Mouse (Mus musculus): ENCODE measurements around the gene Gm10073. TPM values are rescaled to one million over a fixed set of nuclear protein-coding genes. Genes with fewer than 3 reads are reported as not detected.

Gene Gm10073
- polyA plus RNA-seq, 1 experiment: 38.0 TPM

DNA sequence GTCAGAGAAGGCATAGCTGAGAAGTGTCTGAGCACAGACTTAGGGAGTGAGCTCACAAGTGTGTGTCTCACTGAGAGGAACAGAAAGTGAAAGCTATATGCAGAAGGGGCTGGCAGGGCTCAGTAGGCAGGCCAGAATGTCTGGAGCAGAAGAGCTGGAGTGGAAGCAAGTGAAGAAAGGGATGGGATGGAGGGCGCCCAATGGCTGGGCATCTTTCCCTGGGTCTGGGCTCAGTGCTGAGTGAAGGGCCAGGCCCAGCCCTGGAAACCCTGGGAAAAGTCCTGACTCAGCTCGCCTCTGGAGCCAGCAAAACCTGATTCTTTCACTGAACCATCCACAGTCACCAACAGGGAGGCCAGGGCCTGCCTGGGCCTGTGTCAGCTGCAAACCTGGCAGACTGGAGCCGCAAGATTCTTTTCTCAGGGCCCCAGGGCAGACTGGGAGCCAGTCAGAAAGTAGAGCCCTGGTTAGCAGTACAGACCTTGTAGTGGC lies 9.5 kb downstream of the Gm10073 start:
- peak; percentile 43 for DNase-seq
- no peak overlapping the region for H3K4me3 ChIP-seq (replicated peaks; ENCODE audit: extremely low read depth, low read depth, low read length)
- H3K4me1 ChIP-seq (ENCODE audit: control insufficient read depth, insufficient read depth, low read length): peaks cover 4% of the 10 kb centered on the region; the same call in 1 of the 2 replicates
- no peak for TF ChIP-seq POLR2A (IDR thresholded peaks at IDR 0.05; ENCODE audit: borderline replicate concordance, extremely low read depth, low read depth, low read length)
- TF ChIP-seq CTCF (IDR thresholded peaks at IDR 0.05; ENCODE audit: insufficient read depth, low read length): no peak
- 77% methylated on average over 3 of the region's 3 CpGs for WGBS

DNA sequence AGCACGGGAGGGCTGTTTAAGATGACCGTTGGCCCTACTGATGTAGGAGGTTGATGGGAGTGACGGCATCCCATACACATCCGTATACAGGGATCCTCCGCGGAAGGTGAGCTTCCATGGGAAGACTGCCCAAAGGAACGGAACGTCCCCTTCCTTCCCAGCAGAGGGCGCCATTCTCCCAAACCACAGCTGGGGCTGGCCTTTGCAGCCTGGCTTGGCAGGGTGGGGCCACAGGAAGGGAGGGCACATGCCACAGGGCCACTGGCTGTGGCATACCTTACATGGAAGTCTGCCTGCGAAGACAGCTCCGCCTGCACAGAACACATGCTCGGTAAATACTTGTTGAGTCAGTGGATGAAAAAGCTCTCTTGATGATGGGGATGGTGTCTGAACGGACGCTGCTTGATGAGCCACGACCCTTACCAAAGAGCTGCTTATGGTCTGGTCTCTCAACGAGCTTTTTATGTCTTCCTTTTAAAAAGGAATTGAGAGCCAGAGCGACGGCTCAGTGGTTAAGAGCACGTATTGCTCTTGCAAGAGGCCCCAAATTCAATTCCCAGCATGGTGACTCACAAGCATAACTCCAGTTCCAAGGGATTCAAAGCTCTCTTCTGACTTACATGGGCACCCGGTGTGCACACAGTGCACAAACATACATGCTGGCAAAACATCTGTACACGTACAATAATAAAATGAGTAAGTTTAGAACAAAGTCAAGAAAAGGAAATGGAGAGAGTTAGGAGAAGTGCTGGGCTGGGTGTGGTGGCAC lies 12.0 kb downstream of the Gm10073 start:
- TF ChIP-seq POLR2A (IDR thresholded peaks at IDR 0.05; ENCODE audit: borderline replicate concordance, extremely low read depth, low read depth, low read length): no peak
- peak; percentile 88 for TF ChIP-seq CTCF (IDR thresholded peaks at IDR 0.05; ENCODE audit: insufficient read depth, low read length)
- DNase-seq: peak; percentile 81
- WGBS: 24% methylated on average over 21 of the region's 21 CpGs
- H3K4me1 ChIP-seq (ENCODE audit: control insufficient read depth, insufficient read depth, low read length): peaks cover 4% of the 10 kb centered on the region; the same call in 1 of the 2 replicates
- H3K4me3 ChIP-seq (replicated peaks; ENCODE audit: extremely low read depth, low read depth, low read length): no peak overlapping the region

DNA sequence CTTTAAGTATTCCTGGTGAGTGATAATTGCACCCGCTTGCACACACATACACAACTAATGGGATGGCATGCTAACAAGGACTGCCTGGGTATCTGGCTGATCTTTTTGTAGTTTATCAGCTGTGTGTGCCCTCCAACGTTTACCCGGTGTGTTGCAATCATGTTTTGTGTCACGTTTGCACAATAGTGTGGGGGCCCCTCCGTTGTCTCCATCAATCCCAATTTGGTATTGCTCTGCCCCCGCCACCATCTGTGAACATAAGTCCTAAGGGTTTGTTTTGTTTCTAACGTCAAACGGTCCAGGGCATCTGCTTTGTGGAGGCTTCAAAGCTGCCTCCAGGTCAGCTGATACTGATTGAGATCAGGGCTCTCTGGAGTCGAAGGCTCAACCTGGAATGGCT lies 13.4 kb downstream of the Gm10073 start:
- TF ChIP-seq CTCF (IDR thresholded peaks at IDR 0.05; ENCODE audit: insufficient read depth, low read length): no peak
- TF ChIP-seq POLR2A (IDR thresholded peaks at IDR 0.05; ENCODE audit: borderline replicate concordance, extremely low read depth, low read depth, low read length): no peak
- Histone ChIP-seq H3K4me3 (replicated peaks; ENCODE audit: extremely low read depth, low read depth, low read length) (no peak overlapping the region), H3K4me1 (ENCODE audit: control insufficient read depth, insufficient read depth, low read length) (peaks cover 4% of the 10 kb centered on the region; the same call in 1 of the 2 replicates)
- DNase-seq: no peak
- WGBS: 46% methylated on average over 9 of the region's 9 CpGs

DNA sequence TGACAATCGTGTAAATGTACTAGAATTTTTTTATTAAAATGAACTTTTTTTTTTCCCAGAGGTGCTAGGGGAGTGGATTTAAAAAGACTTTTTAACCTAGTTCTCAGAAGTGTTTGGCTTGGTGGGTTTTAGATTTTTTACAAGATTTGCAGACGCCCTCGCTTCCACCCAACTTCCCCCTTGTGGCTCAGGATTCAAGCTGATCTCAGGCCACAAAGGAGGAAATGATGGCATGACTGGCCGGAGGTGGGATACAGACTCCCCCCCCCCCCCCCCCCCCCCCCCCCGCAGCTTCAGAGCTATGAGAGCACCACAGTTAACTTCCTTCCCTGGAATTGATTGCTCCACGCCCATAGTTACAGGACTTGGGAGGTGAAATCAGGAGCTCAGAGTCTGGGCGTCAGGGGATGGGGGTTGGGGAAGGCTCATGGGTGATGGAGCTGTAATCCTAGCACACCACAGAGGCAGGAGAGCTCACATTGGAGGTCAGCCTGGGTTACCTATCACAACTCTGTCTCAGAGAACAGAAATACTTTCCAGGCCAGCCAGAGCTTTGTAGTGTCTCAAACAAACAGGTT lies 17.1 kb downstream of the Gm10073 start:
- TF ChIP-seq POLR2A (IDR thresholded peaks at IDR 0.05; ENCODE audit: borderline replicate concordance, extremely low read depth, low read depth, low read length): no peak
- TF ChIP-seq CTCF (IDR thresholded peaks at IDR 0.05; ENCODE audit: insufficient read depth, low read length): no peak
- no peak for DNase-seq
- no peaks in the 10 kb centered on the region; the same call in 1 of the 2 replicates for H3K4me1 ChIP-seq (ENCODE audit: control insufficient read depth, insufficient read depth, low read length)
- no peak overlapping the region for H3K4me3 ChIP-seq (replicated peaks; ENCODE audit: extremely low read depth, low read depth, low read length)
- WGBS: 47% methylated on average over 6 of the region's 7 CpGs

DNA sequence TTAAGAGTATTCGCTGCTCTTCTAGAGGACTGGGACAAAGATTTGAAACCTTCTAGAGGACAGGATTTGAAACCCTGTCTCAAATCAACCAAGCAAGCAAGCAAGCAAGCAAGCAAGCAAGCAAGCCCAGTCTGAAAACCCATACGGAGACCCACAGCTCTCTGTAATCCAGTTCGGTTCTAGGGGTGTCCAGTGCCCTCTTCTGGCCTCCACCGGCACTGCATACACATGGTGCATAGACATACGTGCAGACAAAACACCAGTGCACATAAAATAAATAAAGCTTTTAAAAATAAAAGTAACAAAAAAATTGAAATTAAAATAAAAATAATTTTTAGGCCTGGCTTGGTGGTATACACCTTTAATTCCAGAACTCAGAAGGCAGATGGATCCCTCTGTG lies 19.2 kb downstream of the Gm10073 start:
- WGBS: 97% methylated on average over 5 of the region's 5 CpGs
- no peak overlapping the region for H3K4me3 ChIP-seq (replicated peaks; ENCODE audit: extremely low read depth, low read depth, low read length)
- TF ChIP-seq CTCF (IDR thresholded peaks at IDR 0.05; ENCODE audit: insufficient read depth, low read length) (no peak), POLR2A (IDR thresholded peaks at IDR 0.05; ENCODE audit: borderline replicate concordance, extremely low read depth, low read depth, low read length) (no peak)
- DNase-seq: no peak
- no peaks in the 10 kb centered on the region for H3K4me1 ChIP-seq (ENCODE audit: control insufficient read depth, insufficient read depth, low read length)

DNA sequence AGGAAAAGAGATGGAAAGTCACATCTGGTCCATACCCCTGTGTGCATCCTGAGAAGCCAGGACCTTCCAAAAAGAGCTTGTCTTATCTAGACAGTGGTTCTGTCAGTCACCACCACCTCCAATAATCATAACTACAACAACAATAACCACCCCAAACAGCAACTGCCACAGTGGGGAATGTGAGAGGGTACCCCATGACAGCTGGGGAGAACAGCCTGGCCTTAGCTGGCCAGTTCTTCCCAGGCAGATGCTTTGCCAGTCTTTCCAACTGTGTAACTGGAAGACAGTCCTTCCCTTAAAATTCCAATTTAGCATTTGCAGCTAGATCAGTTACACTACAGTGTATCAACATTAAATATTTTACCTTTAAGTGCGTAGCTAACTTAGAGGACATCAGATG lies 22.4 kb downstream of the Gm10073 start:
- TF ChIP-seq POLR2A (IDR thresholded peaks at IDR 0.05; ENCODE audit: borderline replicate concordance, extremely low read depth, low read depth, low read length) (no peak), CTCF (IDR thresholded peaks at IDR 0.05; ENCODE audit: insufficient read depth, low read length) (no peak)
- WGBS: 95% methylated on average over 1 of the region's 1 CpGs
- H3K4me1 ChIP-seq (ENCODE audit: control insufficient read depth, insufficient read depth, low read length): no peaks in the 10 kb centered on the region
- DNase-seq: no peak
- no peak overlapping the region for H3K4me3 ChIP-seq (replicated peaks; ENCODE audit: extremely low read depth, low read depth, low read length)

DNA sequence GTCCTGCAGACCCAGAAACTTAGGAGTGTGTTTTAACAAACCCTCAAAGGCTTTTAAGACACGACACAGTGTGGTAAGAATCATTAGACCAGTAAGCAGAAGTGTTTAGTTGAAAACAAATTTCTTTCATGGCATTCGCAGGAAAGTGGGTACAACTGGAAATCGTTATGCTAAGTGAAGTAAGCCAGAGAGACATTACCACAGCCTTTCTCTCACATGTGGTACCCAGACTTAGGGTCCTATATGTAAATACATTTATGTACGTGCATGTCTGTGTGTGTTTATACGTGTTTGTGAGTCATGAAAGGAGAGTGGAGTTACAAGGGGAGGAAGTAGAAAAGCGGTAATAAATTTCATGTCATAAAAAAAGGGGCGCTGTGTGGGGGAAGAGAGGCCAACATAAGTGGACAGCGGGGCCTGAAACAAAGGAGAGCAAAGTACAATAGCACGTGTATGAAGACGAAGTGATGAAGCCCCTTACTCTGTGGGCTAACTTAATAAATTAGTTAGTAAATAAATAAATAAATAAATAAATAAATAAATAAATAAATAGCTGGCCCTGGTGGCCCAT lies 24.8 kb downstream of the Gm10073 start:
- 74% methylated on average over 10 of the region's 10 CpGs for WGBS
- Histone ChIP-seq H3K4me1 (ENCODE audit: control insufficient read depth, insufficient read depth, low read length) (no peaks in the 10 kb centered on the region), H3K4me3 (replicated peaks; ENCODE audit: extremely low read depth, low read depth, low read length) (no peak overlapping the region)
- no peak for TF ChIP-seq POLR2A (IDR thresholded peaks at IDR 0.05; ENCODE audit: borderline replicate concordance, extremely low read depth, low read depth, low read length)
- no peak for TF ChIP-seq CTCF (IDR thresholded peaks at IDR 0.05; ENCODE audit: insufficient read depth, low read length)
- no peak for DNase-seq

DNA sequence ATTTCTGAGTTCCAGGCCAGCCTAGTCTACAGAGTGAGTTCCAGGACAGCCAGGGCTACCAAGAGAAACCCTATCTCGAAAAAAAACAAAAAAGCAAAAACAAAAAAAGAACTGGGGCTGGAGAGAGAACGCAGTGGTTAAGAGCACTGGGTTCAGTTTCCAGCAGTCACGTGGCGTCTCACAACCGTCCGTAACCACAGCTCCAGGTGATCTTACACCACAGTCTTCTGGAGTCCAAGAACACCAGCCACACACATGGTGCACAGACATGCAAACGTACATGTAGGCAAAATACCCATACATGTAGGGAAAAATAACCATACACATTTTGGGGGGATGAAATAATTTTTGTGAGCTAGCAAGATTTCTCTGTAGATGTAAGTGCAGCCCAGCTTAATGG lies 26.5 kb downstream of the Gm10073 start:
- 80% methylated on average over 7 of the region's 7 CpGs for WGBS
- H3K4me3 ChIP-seq (replicated peaks; ENCODE audit: extremely low read depth, low read depth, low read length): no peak overlapping the region
- no peak for TF ChIP-seq CTCF (IDR thresholded peaks at IDR 0.05; ENCODE audit: insufficient read depth, low read length)
- no peak for TF ChIP-seq POLR2A (IDR thresholded peaks at IDR 0.05; ENCODE audit: borderline replicate concordance, extremely low read depth, low read depth, low read length)
- no peak for DNase-seq
- H3K4me1 ChIP-seq (ENCODE audit: control insufficient read depth, insufficient read depth, low read length): no peaks in the 10 kb centered on the region

DNA sequence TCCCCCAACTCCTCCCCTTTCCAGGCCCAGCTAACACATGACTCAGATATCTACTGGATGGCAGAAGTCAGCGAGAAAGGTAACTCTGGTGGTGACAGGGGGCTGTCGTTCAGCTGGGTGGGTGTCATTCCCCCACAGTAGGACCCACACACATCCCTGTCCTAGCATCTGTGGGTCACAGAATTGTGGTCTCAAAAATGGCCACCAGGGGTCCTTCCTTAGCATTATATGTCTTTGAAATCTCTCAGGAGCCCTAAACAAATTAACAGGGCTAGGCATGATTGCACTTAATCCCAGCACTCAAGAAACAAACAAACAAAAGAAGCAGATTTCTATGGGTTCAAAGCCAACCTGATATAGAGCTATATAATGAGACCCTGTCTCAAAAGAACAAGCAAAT lies 28.1 kb downstream of the Gm10073 start:
- no peak overlapping the region for H3K4me3 ChIP-seq (replicated peaks; ENCODE audit: extremely low read depth, low read depth, low read length)
- no peak for DNase-seq
- no peak for TF ChIP-seq POLR2A (IDR thresholded peaks at IDR 0.05; ENCODE audit: borderline replicate concordance, extremely low read depth, low read depth, low read length)
- TF ChIP-seq CTCF (IDR thresholded peaks at IDR 0.05; ENCODE audit: insufficient read depth, low read length): 0 out of 2 replicates have a peak, but pooled peaks have one; percentile 11
- no peaks in the 10 kb centered on the region for H3K4me1 ChIP-seq (ENCODE audit: control insufficient read depth, insufficient read depth, low read length)
- WGBS: 65% methylated on average over 2 of the region's 2 CpGs

All from lung, adult 2 months (tissue).